Mouse (Mus musculus) myocyte (in vitro differentiated cells): Measurements from ENCODE around the gene Espl1.
A peak's percentile ranks its signal among the peaks of the same experiment; 100 is the strongest.

ENCODE experiments used
- E2F4 ChIP-seq: IDR thresholded peaks from one replicate; pipeline ENCODE4 v1.6.1; 2011; ENCODE audit warnings: mild to moderate bottlenecking, control low read depth, moderate library complexity; ENCODE audit not compliant: insufficient read depth
- MAX ChIP-seq: IDR thresholded peaks from one replicate; pipeline ENCODE4 v1.6.1; 2011; ENCODE audit warnings: low read depth, mild to moderate bottlenecking, control low read depth
- MYOD1 ChIP-seq, 3 experiments: IDR thresholded peaks; one replicate each; pipeline ENCODE4 v1.6.1; 2011; ENCODE audit warnings: control low read depth in 2 of 3, low read depth in 2 of 3, mild to moderate bottlenecking in 2 of 3, moderate library complexity in 1 of 3; ENCODE audit not compliant: insufficient read length in 2 of 3, control insufficient read depth in 1 of 3
- POLR2A ChIP-seq: IDR thresholded peaks from one replicate; pipeline ENCODE4 v1.6.1; 2011; ENCODE audit warnings: low read depth, mild to moderate bottlenecking, control low read depth, moderate library complexity; ENCODE audit not compliant: insufficient read length
- POLR2AphosphoS2 ChIP-seq: IDR thresholded peaks from one replicate; pipeline ENCODE4 v1.6.1; 2011; ENCODE audit warnings: low read depth, control low read depth; ENCODE audit not compliant: insufficient read length
- REST ChIP-seq: IDR thresholded peaks from one replicate; pipeline ENCODE4 v1.6.1; 2011; ENCODE audit warnings: mild to moderate bottlenecking, control low read depth, moderate library complexity; ENCODE audit not compliant: insufficient read depth, insufficient read length

DNA sequence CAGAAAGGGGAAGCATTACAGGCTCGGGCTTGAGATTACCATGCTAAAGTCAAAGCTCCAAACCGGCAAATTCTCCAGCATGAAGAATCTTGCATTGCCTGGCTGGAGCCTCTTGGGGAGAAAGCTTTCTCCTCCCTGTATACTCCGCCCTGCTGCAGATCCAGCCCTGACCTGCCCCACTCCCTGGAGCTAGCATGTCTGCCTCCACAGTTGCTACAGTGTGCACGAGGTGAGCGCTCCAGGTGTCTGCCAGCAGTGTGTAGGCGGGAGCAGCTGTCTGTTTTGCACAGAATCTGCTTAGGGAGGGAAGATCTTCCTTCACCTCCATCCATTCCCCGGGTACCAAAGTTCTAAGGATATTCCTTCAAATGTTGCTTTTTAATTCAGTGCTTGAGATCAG is 33.5 kb upstream of the Espl1 start:
- no peak for TF ChIP-seq POLR2A
- TF ChIP-seq POLR2AphosphoS2, result no peak
- no peak for TF ChIP-seq REST
- TF ChIP-seq MYOD1 (IDR thresholded peaks at IDR 0.05; ENCODE audit: control insufficient read depth in 1 of 3, insufficient read length in 2 of 3, low read depth in 2 of 3), result peak in 1 of 3 experiments; percentile 46
- no peak for TF ChIP-seq MAX
- no peak for TF ChIP-seq E2F4
